Mouse (Mus musculus): ENCODE data around the gene Lima1.
"Not testable (repeated sequence)": the region's sequence is repeated elsewhere in the genome, so short reads cannot be mapped to it uniquely, and the experiment has no call there.

Lima1 gene

DNA sequence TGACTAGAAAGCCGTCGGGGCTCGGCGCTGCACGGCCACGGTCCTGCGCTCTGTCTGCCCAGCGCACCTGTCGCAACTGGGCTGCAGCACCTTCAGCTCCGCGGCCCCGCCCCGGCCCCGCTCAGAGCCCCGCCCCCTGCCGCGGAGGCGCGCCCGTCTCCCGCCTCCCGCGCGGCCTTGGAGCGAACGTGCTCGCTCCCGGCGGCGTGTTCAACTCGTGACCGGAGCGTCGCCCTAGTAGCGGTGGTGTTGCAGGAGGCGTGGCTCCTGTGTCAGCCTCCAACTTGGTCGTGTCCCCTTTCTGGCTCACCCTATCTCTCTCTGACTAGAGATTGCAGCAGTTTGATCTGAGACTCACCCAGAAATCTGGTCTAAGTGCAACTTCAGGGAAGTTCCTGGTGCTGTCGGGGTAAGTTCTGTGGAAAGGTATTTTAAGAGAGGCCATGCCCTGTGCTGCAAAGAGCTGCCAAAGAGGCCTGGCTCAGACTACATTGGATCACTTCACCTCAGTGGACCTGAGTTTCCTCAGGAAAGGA is at the start of gene Lima1:
Gene Lima1, minus strand, starts transcription at position 123 of the 536 bp plus-strand sequence.
- DNase-seq, result peak; percentile 82

DNA sequence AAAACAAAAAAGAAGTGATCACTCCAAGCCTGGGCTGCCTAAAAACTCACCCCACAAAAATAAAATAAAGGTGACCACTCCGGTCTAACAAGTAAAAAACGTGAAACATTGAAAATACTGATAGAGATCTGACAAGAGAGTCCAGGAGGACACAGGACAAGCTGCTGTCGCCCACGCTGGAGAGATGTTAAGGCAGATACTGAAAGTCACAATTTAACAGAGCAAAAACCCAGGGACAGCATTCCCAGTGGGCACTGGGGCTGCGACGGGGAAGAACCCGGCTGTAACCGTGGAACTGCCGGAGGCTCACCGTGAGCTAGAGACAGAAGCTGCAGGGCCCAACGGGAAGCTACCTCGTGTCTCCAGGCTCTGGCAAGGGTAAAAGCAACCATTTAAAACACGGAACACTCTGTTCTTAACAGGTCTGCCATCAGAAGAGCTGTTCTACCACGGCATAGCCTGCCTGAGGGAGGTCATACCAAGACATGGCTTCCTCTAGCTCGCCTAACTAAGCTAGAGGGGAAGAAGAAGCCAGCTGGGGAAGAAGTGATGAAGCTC is 44.4 kb upstream of the Lima1 start:
- DNase-seq, result no peak

DNA sequence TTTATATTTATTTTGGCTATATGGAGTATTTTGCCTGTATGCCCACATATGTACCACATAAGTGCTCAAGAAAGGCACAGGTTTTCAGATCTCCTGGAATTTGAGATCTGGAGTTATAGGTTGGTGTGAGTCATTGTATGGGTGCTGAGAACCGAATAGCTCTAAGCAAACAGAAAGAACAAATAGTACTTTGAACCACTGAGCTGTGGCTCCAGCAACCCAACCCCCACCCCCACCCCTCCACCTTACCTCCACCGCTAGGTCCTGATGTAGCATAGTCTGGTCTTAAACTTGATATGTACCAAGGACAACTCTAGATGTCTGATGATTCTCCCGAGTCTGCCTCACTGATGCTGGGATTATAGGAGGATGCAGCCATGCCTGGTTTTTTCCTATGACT is 42.0 kb upstream of the Lima1 start:
- DNase-seq, result no peak

DNA sequence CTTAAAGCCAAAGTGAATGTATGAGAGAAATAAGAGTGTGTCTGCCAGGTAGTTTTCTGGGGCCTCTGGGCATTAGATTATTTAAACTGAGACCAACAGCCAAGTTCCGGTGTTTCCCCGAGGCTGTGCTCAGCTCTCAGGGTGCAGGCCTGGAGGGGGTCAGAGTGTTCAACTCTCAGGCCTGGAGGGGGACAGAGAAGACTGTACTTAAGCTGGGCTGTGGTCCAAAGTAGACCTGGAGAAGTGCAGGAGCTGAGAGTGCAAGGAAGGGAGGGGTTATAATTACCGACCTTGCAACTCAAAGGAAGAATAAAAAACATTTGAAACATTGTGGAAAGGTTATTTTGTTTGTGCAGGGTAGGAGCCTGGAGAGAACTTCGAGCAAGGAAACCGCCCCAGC is 39.4 kb upstream of the Lima1 start:
- no peak for DNase-seq

DNA sequence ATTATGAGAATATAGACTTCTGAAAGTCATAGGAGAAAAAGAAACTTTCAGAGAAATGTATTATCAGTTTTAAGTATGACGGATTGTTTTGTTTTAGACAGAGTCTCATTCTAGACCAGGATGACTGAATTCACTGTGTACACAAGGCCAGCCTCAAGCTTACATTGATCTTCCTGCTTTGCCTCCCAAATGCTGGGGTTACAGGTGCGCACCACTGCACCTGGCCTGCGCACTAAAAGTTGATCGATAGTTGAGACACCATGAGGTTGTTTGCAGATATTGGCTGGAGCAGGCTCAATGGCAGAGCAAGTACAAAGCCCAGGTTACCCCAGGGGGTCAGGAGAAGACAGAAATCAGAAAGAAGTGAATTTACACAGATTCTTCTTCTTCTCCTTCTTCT is 36.5 kb upstream of the Lima1 start:
- no peak for DNase-seq

DNA sequence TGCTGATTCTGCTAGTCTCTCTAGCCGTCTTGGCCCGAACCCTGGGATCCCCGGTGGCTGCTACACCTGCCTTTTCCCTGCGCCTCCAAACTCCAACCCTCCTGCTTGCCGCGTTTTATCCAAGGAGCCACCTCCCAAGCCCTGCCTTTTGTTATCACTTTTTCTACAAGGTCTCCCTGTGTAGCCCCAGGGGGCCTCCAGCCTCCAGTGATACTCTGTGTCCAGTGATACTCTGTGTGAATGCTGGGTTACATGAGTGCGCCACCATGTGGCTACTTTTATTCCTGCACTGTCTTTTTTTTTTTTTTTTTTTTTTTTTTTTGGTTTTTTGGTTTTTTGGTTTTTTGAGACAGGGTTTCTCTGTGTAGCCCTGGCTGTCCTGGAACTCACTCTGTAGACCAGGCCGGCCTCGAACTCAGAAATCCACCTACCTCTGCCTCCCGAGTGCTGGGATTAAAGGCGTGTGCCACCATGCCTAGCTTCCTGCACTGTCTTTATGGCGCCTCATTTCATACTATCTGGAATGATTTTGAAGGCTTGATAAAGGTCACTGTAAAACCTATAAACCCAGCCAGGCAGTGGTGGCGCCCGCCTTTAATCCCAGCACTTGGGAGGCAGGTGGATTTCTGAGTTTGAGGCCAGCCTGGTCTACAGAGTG is 34.2 kb upstream of the Lima1 start:
- DNase-seq, result peak; percentile 8

DNA sequence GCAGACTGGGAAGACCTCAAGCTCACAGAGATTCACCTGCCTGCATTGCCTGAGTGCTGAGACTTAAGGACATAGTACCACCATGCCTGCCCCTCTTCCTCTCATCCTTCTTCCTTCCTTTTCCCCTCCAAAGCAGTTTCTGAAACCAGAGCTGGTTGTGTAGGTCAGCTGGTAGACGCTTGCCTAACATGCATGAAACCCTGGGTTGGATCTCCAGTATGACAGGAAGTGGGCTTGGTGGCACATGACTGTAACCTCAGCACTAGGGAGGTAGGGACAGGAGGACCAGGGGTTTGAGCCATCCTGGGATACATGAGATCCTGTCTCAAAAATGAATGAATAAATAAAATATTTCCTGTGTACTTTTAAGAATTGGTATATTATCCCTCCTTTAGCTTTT is 32.3 kb upstream of the Lima1 start:
- no peak for DNase-seq

DNA sequence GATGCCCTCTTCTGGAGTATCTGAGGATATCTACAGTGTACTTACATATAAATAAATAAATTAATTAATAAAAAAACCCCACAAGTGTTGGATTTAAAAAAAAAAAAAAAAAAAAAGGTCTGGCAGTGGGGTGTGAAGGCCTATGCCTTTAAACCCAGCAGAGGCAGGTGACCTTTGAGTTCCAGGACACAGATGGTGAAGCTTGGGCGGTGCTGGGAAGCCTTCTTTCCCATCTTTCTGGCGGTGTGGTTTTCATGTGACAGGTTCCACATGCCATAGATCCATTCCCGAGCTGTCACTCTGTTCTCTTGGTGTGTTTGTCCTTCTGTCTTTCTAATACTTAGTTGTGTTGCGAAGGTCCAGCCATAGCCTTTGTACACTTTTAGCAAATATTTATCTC is 31.8 kb upstream of the Lima1 start:
- DNase-seq, result no peak

DNA sequence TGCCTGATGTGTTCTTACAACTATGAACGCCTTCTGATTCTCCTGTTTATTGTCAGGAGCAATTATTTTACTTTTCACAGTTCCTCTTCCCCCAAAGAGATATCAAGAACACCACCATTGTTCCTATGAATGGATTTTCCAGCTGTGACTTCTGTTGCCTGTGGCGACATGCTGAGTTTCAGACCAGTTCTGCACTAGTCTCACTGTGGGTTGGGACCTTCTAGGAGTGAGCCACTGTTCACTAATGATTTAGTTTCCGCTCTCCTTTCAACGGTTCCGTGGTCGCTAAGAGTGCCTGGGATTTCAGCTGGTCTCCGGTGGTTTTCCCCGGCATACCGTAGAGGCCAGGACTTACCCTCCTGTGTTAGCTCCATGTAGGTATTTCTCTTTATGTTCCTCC is 29.6 kb upstream of the Lima1 start:
- no peak for DNase-seq

DNA sequence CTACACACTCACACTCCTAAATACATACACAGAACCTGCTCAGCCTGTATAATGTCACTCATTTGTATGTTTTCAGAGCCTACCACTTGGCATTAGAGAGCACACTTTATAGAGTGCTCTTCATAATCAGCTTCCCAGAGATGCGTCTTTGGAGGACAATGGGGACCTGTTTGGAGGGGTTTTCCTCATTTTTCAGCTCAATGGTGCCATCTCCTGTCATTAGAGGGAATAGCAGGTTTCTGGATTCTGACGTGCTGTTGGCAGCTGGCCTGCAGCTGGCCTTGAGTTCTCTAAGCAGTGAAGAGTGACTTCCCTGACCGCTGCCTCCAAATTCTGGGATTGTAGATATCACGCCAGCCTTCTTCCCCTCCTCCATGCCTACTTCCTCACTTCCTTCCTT is 29.1 kb upstream of the Lima1 start:
- peak; percentile 25 for DNase-seq

DNA sequence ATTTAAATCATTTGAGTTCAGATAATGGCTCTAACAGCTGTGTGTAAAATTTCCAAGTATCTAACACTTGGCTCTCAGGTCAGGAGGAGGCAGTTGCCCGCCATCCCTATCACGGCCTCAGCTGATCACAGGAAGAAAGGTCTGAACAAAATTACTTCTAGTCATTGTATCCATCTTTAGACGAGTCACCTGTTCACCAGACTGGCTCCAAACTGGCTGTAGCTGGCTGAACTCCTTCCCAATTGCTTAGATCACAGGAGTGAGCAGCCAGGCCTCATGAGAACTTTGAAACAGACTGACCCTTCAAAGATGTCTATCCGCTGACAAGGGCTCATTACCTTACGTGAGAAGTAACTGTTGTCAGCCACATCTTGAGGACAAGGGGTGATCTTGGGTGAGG is 28.0 kb upstream of the Lima1 start:
- DNase-seq, result no peak

DNA sequence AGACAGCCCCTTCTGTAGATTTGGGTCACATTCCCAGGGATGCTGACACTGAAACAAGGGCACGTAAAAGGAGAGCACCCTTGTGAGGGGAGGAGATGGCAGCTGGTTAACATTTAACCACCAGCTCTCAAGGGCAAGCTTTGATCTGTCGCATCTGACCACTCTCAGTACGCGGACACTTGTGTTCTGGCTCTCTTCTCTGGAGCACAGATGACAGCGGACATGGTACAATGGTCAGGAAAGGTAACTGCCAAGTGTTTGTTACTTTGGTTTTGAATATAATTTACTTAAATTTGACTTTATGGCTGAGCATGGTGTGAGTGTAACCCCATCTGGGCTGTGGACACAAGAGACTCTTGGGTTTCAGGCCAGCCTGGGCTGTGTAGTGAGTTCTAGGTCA is 27.5 kb upstream of the Lima1 start:
- DNase-seq, result no peak

DNA sequence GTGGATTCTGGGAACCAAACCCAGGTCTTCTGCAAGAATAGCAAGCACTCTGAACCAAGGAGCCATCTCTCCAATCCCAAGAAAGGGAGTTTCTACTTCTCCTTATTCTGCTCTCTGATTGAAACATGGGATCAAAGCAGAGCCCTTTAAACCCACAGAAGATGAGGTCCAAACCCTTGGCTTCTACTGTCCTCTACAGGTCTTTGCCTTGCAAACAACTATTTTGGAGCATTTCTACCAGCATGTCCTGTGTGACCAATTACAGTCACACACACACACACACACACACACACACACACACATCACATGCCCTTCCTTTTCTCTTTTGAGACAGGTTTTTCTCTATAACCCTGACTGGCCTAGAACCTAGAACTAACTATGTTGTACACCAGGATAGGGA is 21.4 kb upstream of the Lima1 start:
- no peak for DNase-seq

DNA sequence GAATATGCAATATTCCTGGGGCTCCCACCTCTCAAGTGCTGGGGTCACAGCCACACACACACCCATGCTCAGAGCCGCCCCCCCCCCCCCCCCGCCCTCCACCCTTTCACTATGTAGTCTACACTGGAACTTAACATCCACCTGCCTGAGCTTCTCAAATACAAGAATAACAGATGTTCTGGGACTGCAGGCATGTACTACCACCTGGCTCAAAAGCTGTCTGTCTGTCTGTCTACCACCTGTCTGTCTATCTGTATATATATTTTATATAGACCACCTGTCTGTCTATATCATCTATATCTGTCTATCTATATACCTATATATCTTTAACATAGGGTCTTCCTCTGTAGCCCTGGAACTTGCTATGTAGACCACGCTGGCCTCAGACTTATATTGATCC is 16.1 kb upstream of the Lima1 start:
- no peak for DNase-seq

DNA sequence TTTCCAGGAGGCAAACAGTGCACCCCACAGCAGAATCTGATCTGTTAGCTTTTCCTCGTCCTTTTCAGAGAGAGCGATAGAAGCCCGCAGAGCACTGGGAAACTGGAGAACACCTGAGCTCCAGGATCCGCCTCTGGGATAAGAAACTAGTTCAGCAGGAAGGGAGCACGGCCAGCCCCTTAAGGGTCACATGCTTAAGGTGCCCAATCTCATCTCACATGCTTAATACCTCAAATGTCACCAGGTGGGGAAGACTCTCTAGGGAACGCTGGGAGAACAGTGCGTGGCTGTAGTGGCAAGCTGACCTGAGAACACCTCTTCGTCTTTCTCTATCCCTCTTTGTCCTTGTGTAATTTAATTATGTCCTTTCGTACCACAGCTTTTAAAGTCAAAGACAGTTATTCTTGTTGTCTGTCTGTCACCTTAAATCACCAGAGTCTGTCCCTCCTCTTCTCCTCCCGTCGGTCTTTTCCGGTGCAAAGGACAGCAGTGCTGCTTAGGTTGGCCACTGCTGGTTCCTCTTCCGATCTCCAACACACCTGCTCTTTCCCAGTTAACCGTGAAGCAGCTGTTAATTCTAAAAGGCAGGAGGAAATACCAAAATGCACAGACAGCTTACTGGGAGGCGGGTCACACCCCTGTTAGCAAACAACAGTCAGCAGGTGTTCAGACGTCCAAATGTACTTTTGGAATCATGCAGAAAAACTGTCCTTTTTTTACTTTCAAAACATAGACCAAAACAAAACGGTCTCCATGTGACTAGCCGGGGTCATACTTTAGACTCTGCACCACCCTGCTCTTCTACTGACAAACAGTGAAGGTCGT is 15.4 kb upstream of the Lima1 start:
- peak; percentile 25 for DNase-seq

DNA sequence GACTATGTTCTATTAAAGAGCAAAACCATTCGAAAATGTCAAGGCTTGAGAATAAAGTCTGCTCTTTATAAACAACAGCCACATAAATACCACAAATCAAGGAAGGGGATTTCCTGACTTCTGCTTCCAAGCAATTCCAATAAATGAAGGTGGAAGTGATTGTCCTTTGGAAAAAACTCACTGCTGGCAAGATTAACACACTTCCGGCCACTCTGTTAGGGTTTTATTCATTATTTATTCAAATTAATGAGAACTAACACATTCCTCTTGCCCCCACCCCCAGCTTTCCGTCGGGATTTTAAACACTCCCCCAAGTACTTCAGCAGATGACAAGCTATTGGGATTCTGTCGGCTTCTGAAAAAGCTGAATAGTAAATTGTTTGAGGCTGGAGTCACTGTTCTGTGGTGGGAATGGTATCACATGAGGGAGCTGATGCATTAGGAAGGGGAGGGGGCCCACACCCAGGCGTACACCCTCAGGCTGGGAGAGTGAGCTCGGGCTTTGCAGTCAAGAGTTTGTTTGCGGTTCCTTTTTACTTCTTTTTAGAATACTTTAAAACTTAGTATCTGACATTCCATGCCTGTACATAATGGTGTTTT is 14.1 kb upstream of the Lima1 start:
- DNase-seq, result no peak

DNA sequence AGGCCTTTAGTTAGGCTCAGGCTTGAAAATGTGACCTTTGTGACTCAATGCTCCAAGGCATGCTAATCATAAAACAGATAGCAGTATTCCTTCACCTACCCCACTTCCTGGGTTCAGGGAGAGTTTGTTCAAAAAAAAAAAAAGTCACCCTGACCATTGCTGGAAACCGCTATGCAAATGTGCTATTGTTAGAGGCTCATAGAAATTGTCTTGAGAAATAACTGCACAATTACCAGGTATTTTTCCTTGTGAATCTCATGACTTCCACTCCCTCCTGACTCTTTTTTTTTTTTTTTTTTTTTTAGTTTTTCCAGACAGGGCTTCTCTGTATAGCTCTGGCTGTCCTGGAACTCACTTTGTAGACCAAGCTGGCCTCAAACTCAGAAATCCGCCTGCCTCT is 11.9 kb upstream of the Lima1 start:
- not testable (repeated sequence) for DNase-seq

DNA sequence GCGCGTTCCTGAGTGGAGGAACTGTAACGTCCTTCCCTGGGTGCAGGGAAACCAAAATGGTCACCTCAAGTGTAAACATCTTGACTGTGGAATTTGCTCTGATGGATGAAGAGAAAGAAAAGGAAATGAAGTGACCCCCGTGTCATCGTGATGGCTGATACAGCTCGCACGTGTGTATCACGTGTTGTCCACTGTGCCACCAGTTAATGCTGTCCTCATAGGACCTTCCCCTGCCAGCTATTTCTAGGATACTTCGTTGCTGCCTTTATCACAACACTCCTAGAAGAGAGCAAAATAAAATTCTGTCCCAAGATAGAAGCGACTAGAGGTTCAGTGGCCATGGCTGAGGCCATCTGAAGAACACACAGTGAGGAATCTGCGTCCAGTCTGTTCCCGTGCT is 8.8 kb upstream of the Lima1 start:
- no peak for DNase-seq

DNA sequence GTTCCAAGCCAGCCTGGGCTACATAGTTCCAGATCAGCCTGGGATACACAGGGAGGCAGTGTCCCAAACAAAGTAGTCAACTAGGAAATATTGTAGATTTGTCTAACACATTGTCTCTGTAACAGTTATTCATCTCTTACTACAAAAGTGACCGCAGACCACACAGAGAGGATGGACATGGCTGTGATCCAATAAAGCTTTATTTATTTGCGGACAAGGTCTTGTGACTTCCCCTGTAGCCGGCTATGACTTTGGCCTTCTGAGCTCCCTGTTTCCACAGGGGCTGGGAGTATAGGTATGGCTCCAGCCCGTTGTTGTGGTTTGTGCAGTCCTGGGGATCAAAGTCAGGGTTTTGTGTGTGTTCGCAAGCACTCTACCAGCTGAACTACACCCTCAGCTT is 3.3 kb upstream of the Lima1 start:
- DNase-seq, result no peak

DNA sequence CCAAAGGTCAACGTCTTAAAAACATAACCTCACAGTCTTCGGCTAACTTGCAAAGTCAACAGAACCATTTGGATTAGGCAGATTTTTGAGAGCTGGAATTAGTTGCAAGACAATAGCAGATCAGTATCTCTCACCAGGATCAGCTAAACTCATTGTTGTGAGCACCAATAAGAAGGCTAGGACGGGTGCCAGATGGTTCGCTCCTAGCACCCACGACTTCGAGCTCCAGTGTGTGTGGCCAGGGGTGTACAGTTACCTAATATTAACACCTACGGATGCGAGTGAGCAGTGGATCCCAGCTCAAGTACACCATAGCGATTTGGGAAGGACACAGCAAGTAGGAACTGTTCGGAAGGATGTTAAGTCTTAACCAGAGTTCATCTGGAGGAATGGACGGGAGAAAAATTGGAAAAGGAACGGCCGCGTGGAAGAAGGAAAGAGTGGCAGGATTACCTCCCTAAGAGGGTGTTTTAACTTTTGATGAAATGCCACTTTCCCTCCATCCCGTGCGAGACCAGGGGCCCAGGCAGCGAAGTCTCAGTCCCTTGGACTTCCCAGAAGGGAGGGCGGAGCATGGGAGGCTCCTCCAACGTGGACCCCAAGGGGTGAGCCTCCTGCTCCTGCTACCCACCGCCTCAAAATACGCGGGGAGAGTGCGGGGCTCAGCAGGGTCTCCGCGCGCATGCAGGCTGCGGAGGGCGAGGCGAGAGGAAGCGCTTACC is 483 bp downstream of the Lima1 start:
- no peak for DNase-seq

DNA sequence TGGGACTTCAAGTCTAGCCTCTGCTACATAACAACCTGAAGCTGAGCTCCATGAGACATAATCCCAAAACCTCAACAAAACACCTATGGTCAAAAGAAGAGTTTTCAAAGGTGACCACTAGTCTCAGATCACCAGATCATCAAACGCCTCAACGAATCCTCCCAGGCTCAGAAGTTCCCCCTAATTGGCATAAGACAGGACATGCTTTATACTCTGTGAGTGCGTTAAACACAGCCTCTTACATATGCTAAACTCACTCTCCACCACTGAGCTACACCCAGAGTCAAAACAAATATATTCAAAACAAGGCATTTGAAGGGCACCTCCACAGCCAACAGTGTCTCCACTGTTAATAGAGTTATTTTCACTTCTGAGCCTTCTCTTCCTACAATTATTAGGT is 2.7 kb downstream of the Lima1 start:
- no peak for DNase-seq

DNA sequence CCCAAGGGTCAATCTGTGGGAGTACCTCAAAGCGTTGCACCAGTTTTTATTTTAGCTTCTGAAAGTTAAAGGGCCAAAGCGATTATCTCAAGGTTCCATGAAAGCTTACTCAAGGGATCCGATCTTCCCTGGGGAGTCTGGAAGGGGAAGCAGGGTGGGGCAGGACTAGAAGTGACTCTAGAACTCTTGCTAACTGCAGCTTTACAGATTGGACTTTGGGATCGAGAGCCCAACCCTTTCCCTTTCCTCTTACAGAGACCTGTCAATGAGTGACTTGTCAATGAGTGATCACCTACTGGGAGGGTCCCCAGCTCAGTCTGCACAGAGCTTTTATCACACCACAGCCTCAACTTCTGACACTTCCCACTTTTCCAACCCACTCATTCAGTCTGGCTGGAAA is 7.6 kb downstream of the Lima1 start:
- no peak for DNase-seq

Measured in thymus, postnatal 25 days (tissue).